Mouse (Mus musculus) lung, adult 2 months (tissue): ENCODE data around the gene Rhbdd1.

Source experiments
- CTCF ChIP-seq: fragments of 200-500 bp; IDR thresholded peaks from 2 replicates; pipeline ENCODE4 v1.5.1; 2011; ENCODE audit warnings: mild to moderate bottlenecking, low read length, control low read depth; ENCODE audit not compliant: insufficient read depth
- POLR2A ChIP-seq: fragments of 200-500 bp; IDR thresholded peaks from 2 replicates; pipeline ENCODE4 v1.6.1; 2011; ENCODE audit warnings: low read depth, mild to moderate bottlenecking, control low read depth, low read length, borderline replicate concordance; ENCODE audit errors: extremely low read depth

DNA sequence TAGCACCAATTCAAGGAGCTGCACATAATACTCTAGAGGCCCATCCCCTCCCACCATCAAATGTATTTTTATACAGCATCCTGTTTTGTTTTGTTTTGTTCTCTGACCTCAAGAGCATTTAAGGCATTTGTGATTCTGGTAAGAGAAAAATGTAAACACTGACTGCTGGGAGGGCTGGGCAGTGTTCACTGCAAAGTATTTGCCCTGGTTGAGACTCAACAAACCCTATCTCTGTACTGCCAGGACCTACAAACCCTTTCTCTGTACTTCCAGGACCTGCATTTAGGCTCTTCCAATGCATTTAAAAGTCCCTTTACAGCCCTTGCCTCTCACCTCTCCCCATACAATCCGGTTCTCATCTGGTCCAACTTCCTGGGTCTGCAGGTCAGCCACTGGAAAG is 41.9 kb upstream of the Rhbdd1 start:
- TF ChIP-seq CTCF (no peak), POLR2A (no peak)
